Mouse (Mus musculus) erythroblast, embryonic 14.5 days (primary cell): ENCODE measurements around the gene Lce1m. TPM values are rescaled to one million over a fixed set of nuclear protein-coding genes. Genes with fewer than 3 reads are reported as not detected.
"Not testable (repeated sequence)": the region's sequence is repeated elsewhere in the genome, so short reads cannot be mapped to it uniquely, and the experiment has no call there.

Experiments
- H3K27me3 ChIP-seq: 2 replicates; pipeline ENCODE4 v1.6.1; 2012; ENCODE audit warnings: inconsistent platforms; ENCODE audit not compliant: control insufficient read depth
- H3K36me3 ChIP-seq: 2 replicates; pipeline ENCODE4 v1.6.1; 2012; ENCODE audit warnings: mild to moderate bottlenecking, inconsistent platforms; ENCODE audit not compliant: control insufficient read depth
- H3K4me1 ChIP-seq: 2 replicates; pipeline ENCODE4 v1.6.1; 2012; ENCODE audit warnings: inconsistent platforms; ENCODE audit not compliant: control insufficient read depth
- H3K4me3 ChIP-seq: replicated peaks from 2 replicates; pipeline ENCODE3; 2012; ENCODE audit warnings: moderate library complexity, mild to moderate bottlenecking, inconsistent platforms
- H3K9me3 ChIP-seq: 2 replicates; pipeline ENCODE4 v1.6.1; 2012; ENCODE audit warnings: low read length, inconsistent platforms, mixed read lengths; ENCODE audit not compliant: control insufficient read depth
- GATA1 ChIP-seq: IDR thresholded peaks from 2 replicates; pipeline ENCODE4 v1.6.1; 2012; ENCODE audit warnings: low read length, inconsistent platforms, mixed read lengths
- TAL1 ChIP-seq: IDR thresholded peaks from 3 replicates; pipeline ENCODE4 v1.6.1; 2012; ENCODE audit warnings: low read length, inconsistent platforms, mixed read lengths
- polyA plus RNA-seq: library from polyadenylated mRNA; stranded (reverse); fragments of >175 nt; gene quantifications from 2 replicates; pipeline ENCODE4 v1.2.3, GENCODE M21; 2012

The Lce1m gene
- not detected in 2 replicates for polyA plus RNA-seq

GRCm38 (mm10) chr3:93018960-93019359 lies at the start of gene Lce1m:
Lce1m (minus strand) TSS chr3:93019060.
- Histone ChIP-seq H3K4me1 (no peaks in the 10 kb centered on the region), H3K4me3 (no peak within 1 kb of the TSS), H3K36me3 (no peaks in the 10 kb centered on the region), H3K9me3 (no peaks in the 10 kb centered on the region), H3K27me3 (peaks cover 11% of the 10 kb centered on the region)
- TF ChIP-seq TAL1 (no peak), GATA1 (no peak)

DNA sequence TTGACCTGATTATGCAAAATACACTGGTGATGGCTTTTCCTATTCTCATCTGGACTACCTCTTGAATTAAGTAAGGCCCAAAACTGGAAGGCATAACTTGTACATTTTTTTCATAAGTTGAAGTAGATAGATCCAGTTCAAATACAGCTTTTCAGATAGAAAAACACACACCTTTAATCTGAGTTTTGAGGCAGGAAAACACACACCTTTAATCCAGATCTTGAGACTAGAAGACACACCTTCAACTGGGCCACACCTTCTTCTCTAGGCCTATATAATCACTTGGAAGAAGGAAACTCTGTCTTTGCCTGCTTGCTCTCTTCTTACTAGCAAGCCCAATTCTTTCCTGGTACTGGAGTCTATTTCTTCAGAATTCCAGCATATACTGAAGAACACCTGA lies 49.7 kb upstream of the Lce1m start, which contains the start of gene Gm4858:
Gene Gm4858 (plus strand): TSS at position 301 of the 400 bp plus-strand sequence.
- not testable (repeated sequence) for H3K4me3 ChIP-seq, H3K9me3 ChIP-seq, H3K27me3 ChIP-seq, H3K36me3 ChIP-seq, H3K4me1 ChIP-seq

- TF ChIP-seq TAL1 = no peak
- no peak for TF ChIP-seq GATA1
- Histone ChIP-seq H3K4me3 (no peak overlapping the region), H3K4me1 (no peaks in the 10 kb centered on the region), H3K27me3 (no peaks in the 10 kb centered on the region), H3K36me3 (no peaks in the 10 kb centered on the region), H3K9me3 (no peaks in the 10 kb centered on the region)
These were observed 34.1 kb upstream of the Lce1m start for GRCm38 (mm10) chr3:93052826-93053474.

GRCm38 (mm10) chr3:93050182-93050581 lies 31.3 kb upstream of the Lce1m start:
- TF ChIP-seq TAL1 = no peak
- TF ChIP-seq GATA1 = no peak
- H3K4me1 ChIP-seq = no peaks in the 10 kb centered on the region
- H3K36me3 ChIP-seq = no peaks in the 10 kb centered on the region
- no peaks in the 10 kb centered on the region for H3K27me3 ChIP-seq
- H3K4me3 ChIP-seq = no peak overlapping the region
- H3K9me3 ChIP-seq = no peaks in the 10 kb centered on the region

GRCm38 (mm10) chr3:93031450-93031849 lies 12.6 kb upstream of the Lce1m start:
- no peaks in the 10 kb centered on the region for H3K9me3 ChIP-seq
- H3K27me3 ChIP-seq = no peaks in the 10 kb centered on the region
- no peaks in the 10 kb centered on the region for H3K4me1 ChIP-seq
- no peak overlapping the region for H3K4me3 ChIP-seq
- TF ChIP-seq GATA1 = no peak
- no peak for TF ChIP-seq TAL1
- no peaks in the 10 kb centered on the region for H3K36me3 ChIP-seq

DNA sequence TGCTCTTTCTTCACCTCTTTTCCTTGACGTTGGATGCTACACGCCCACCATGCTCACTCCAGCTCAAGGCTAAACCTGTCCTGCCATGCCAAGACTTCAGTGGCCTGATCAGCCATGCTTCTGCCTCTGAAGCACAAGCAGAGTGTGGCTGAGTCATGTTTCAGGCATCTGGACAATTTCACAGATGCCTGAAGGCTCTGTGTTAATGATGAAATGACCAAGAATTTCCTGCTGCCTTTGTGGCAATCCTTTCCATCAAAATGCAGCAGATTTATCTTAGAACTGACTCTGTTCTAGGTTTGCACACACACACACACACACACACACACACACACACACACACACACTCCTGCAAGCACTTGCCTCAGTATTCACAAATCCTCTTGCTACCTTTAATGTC lies 6.6 kb upstream of the Lce1m start:
- no peak for TF ChIP-seq TAL1
- TF ChIP-seq GATA1 = no peak
- H3K9me3 ChIP-seq = no peaks in the 10 kb centered on the region
- H3K27me3 ChIP-seq = no peaks in the 10 kb centered on the region
- H3K4me3 ChIP-seq = no peak overlapping the region
- H3K36me3 ChIP-seq = no peaks in the 10 kb centered on the region
- H3K4me1 ChIP-seq = no peaks in the 10 kb centered on the region

GRCm38 (mm10) chr3:93023411-93024184 lies 4.7 kb upstream of the Lce1m start:
- no peak for TF ChIP-seq GATA1
- no peak for TF ChIP-seq TAL1
- Histone ChIP-seq H3K9me3 (no peaks in the 10 kb centered on the region), H3K36me3 (no peaks in the 10 kb centered on the region), H3K4me1 (no peaks in the 10 kb centered on the region), H3K4me3 (no peak overlapping the region), H3K27me3 (no peaks in the 10 kb centered on the region)

- H3K4me3 ChIP-seq = no peak overlapping the region
- H3K4me1 ChIP-seq = no peaks in the 10 kb centered on the region
- H3K27me3 ChIP-seq = no peaks in the 10 kb centered on the region
- H3K36me3 ChIP-seq = no peaks in the 10 kb centered on the region
- TF ChIP-seq GATA1 = no peak
- TF ChIP-seq TAL1 = no peak
- no peaks in the 10 kb centered on the region for H3K9me3 ChIP-seq
These were observed 2.3 kb upstream of the Lce1m start for GRCm38 (mm10) chr3:93021171-93021570.

GRCm38 (mm10) chr3:93015460-93016104 lies 3.3 kb downstream of the Lce1m start, which contains the start of gene Crct1:
Crct1 (minus strand) TSS chr3:93015687.
- no peak within 1 kb of the TSS for H3K4me3 ChIP-seq
- no peaks in the 10 kb centered on the region for H3K4me1 ChIP-seq
- TF ChIP-seq GATA1 (no peak), TAL1 (no peak)
- no peaks in the 10 kb centered on the region for H3K36me3 ChIP-seq
- H3K9me3 ChIP-seq = no peaks in the 10 kb centered on the region
- peaks cover 11% of the 10 kb centered on the region for H3K27me3 ChIP-seq
